Mouse (Mus musculus) C2C12 (cell line): ENCODE results near the gene Cbarp. TPM values are rescaled to one million over a fixed set of nuclear protein-coding genes. Genes with fewer than 3 reads are reported as not detected.

Experiments used
- H3K27me3 ChIP-seq: one replicate; pipeline ENCODE4 v1.6.1; 2011; ENCODE audit not compliant: control insufficient read depth, insufficient read depth, insufficient read length
- H3K36me3 ChIP-seq: one replicate; pipeline ENCODE4 v1.6.1; 2011; ENCODE audit not compliant: control insufficient read depth, insufficient read depth
- H3K4me3 ChIP-seq: one replicate; pipeline ENCODE4 v1.5.1; 2011; ENCODE audit warnings: mild to moderate bottlenecking, control low read depth; ENCODE audit not compliant: poor library complexity, insufficient read depth, severe bottlenecking
- H3K79me2 ChIP-seq: one replicate; pipeline ENCODE4 v1.6.1; 2011; ENCODE audit not compliant: control insufficient read depth, insufficient read depth
- H3K79me3 ChIP-seq: one replicate; pipeline ENCODE4 v1.6.1; 2011; ENCODE audit warnings: low read depth, control low read depth
- H3ac ChIP-seq: one replicate; pipeline ENCODE3; 2011; ENCODE audit warnings: low read depth; ENCODE audit not compliant: control insufficient read depth, insufficient read length
- CEBPB ChIP-seq: IDR thresholded peaks from one replicate; pipeline ENCODE4 v1.6.1; 2011; ENCODE audit warnings: low read depth, mild to moderate bottlenecking, control low read depth, moderate library complexity
- CTCF ChIP-seq: IDR thresholded peaks from one replicate; pipeline ENCODE4 v1.5.1; 2011; ENCODE audit not compliant: control insufficient read depth, insufficient read depth, insufficient read length
- FOSL1 ChIP-seq: IDR thresholded peaks from one replicate; pipeline ENCODE4 v1.8.0; 2011; ENCODE audit warnings: mild to moderate bottlenecking, low read length; ENCODE audit not compliant: poor library complexity, insufficient read depth, severe bottlenecking
- MAX ChIP-seq: IDR thresholded peaks from one replicate; pipeline ENCODE4 v1.6.1; 2011; ENCODE audit warnings: mild to moderate bottlenecking, control low read depth
- MYOD1 ChIP-seq: IDR thresholded peaks from one replicate; pipeline ENCODE4 v1.6.1; 2011; ENCODE audit warnings: low read depth; ENCODE audit not compliant: control insufficient read depth, insufficient read length
- MYOG ChIP-seq: IDR thresholded peaks from one replicate; pipeline ENCODE4 v1.6.1; 2011; ENCODE audit not compliant: control insufficient read depth, insufficient read length; ENCODE audit errors: extremely low read depth
- USF1 ChIP-seq: IDR thresholded peaks from one replicate; pipeline ENCODE4 v1.6.1; 2011; ENCODE audit warnings: low read depth, mild to moderate bottlenecking, control low read depth, moderate library complexity
- polyA plus RNA-seq: library from polyadenylated mRNA; unstranded; fragments of >200 nt; fragmentation: generic; extraction: Trizol; gene quantifications from one replicate; pipeline ENCODE4 v1.2.1, GENCODE M21; 2012; ENCODE audit warnings: missing spikeins

Gene Cbarp
- polyA plus RNA-seq, 1 experiment = 12.1 TPM

GRCm38 (mm10) chr10:80121639-80122038, 19.0 kb downstream of the Cbarp start:
- no peaks in the 10 kb centered on the region for H3K27me3 ChIP-seq
- H3K36me3 ChIP-seq = peaks cover 71% of the 10 kb centered on the region
- TF ChIP-seq CTCF (no peak), MYOG (no peak), MYOD1 (no peak), CEBPB (no peak), USF1 (no peak), FOSL1 (no peak), MAX (no peak)
- peaks cover 88% of the 10 kb centered on the region for H3K79me3 ChIP-seq
- no peak overlapping the region for H3K4me3 ChIP-seq
- H3ac ChIP-seq = no peak overlapping the region
- H3K79me2 ChIP-seq = peaks cover 100% of the 10 kb centered on the region

DNA sequence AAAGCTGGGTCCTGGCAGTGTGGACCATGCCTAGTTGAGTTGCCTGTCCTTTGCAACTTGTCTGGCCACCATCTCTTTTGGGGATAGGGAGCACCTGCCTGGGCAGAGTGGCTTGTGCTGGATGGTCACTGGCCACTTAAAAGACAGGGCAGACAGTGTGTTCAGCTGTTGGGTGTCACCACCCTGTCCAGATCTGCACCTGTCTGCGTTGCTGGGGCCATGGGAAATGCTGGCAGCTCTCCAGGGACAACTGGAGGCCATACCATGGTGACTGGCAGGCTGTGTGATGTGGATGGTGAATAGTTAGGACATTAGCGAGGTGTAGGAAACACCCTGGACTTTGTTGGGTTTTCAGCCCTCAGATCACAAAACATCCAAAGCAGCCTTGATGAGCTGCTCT, 20.5 kb downstream of the Cbarp start:
- peaks cover 60% of the 10 kb centered on the region for H3K36me3 ChIP-seq

GRCm38 (mm10) chr10:80118552-80118951, 22.1 kb downstream of the Cbarp start:
- H3K36me3 ChIP-seq = peaks cover 46% of the 10 kb centered on the region
- no peak overlapping the region for H3K4me3 ChIP-seq
- peaks cover 78% of the 10 kb centered on the region for H3K79me3 ChIP-seq
- TF ChIP-seq FOSL1 (no peak), CEBPB (no peak), CTCF (no peak), MYOG (no peak), MYOD1 (no peak), USF1 (no peak), MAX (no peak)
- no peaks in the 10 kb centered on the region for H3K27me3 ChIP-seq
- peak overlapping the region; percentile 9 for H3ac ChIP-seq
- H3K79me2 ChIP-seq = peaks cover 80% of the 10 kb centered on the region

More for the DNA sequence above, 20.5 kb downstream of the Cbarp start:
- no peak overlapping the region for H3K4me3 ChIP-seq
- H3ac ChIP-seq = no peak overlapping the region
- peaks cover 96% of the 10 kb centered on the region for H3K79me2 ChIP-seq
- no peak for TF ChIP-seq CEBPB
- peak; percentile 21 for TF ChIP-seq MYOD1
- H3K27me3 ChIP-seq = no peaks in the 10 kb centered on the region
- H3K79me3 ChIP-seq = peaks cover 92% of the 10 kb centered on the region

DNA sequence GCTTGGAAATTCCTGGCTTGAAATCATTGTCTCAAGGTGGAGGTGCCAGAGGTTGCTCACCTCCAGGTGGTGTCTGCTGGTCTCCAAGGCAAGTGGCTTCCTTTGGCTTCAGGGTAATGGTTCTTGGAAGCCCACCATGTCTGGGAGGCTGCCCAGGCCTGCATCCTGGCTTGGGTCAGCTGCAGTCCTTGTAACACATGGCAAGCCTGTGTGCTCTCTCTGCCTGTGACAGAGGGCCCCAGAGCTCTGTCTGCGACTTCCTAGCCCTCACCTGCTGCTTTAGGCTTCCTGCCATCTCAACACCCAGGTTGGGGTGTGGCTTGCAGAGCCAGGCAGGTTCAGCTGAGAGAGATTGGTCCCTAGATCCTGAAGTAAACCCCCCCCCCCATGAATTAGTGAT, 22.9 kb downstream of the Cbarp start:
- Histone ChIP-seq H3ac (peak overlapping the region; percentile 96), H3K4me3 (peak overlapping the region; percentile 100), H3K79me3 (peaks cover 70% of the 10 kb centered on the region), H3K27me3 (no peaks in the 10 kb centered on the region), H3K36me3 (peaks cover 40% of the 10 kb centered on the region), H3K79me2 (peaks cover 72% of the 10 kb centered on the region)
- TF ChIP-seq FOSL1 = no peak
- no peak for TF ChIP-seq MYOG
- TF ChIP-seq CEBPB = no peak
- TF ChIP-seq CTCF = no peak
- TF ChIP-seq MAX = no peak
- TF ChIP-seq USF1 = no peak
- no peak for TF ChIP-seq MYOD1

DNA sequence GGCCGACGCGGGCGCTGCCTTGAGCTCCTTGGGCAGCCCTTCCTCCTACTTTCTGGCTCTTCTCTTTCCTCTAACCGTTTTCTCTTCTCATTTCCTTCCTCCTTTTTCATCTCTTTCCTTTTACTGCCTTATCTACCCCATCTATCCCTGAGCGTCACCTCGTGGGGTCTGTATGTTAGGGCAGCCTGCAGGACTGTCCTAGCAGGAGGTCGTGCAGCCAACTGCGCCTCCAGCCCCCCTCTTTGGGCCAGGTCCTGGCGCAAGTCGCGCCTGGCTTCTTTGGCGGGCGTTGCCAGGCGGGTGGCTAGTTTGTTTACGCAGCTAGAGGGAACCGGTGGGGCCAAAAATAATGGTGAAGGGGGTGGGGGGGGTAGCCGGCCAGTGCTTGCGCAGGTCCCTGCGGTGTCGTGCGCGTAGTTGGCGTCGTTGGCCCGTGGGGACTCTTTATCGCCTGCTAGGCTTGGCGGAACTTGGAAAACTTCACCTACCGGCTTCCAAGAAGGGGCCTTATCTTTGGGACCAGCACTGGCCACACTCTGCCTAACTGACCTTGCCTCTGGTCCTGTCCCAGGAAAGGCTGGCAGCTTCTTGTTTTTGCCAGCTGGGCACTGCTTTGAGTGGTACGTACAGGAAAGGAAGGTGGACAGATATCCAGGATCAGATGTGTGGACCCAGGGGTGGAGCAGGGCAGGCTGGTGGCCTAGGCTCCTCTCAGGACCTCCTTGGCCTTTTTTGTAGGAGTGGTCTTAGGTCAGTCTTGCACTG, 23.5 kb downstream of the Cbarp start:
- H3K27me3 ChIP-seq = no peaks in the 10 kb centered on the region
- H3K79me3 ChIP-seq = peaks cover 64% of the 10 kb centered on the region
- H3K79me2 ChIP-seq = peaks cover 66% of the 10 kb centered on the region
- peak overlapping the region; percentile 100 for H3K4me3 ChIP-seq
- TF ChIP-seq CEBPB (no peak), MAX (no peak), CTCF (no peak)
- H3ac ChIP-seq = peak overlapping the region; percentile 96
- H3K36me3 ChIP-seq = peaks cover 40% of the 10 kb centered on the region

DNA sequence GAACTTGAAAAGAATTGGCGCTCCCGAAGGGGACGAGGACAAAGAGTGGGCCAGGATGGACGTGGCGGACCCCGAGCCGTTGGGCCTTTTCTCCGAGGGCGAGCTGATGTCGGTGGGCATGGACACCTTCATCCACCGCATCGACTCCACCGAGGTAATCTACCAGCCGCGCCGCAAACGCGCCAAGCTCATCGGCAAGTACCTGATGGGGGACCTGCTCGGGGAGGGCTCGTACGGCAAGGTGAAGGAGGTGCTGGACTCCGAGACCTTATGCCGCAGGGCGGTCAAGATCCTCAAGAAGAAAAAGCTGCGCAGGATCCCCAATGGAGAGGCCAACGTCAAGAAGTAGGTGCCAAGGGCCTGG, 24.1 kb downstream of the Cbarp start:
- H3K27me3 ChIP-seq = no peaks in the 10 kb centered on the region
- peaks cover 58% of the 10 kb centered on the region for H3K79me3 ChIP-seq
- peak overlapping the region; percentile 96 for H3ac ChIP-seq
- TF ChIP-seq MAX (no peak), CEBPB (no peak), MYOG (no peak), MYOD1 (no peak), CTCF (no peak), USF1 (no peak), FOSL1 (no peak)
- peaks cover 35% of the 10 kb centered on the region for H3K36me3 ChIP-seq
- peak overlapping the region; percentile 100 for H3K4me3 ChIP-seq
- H3K79me2 ChIP-seq = peaks cover 60% of the 10 kb centered on the region
